Mouse (Mus musculus) G1E (cell line): Measurements from ENCODE around the gene Cxcr5. TPM values are rescaled to one million over a fixed set of nuclear protein-coding genes. Genes with fewer than 3 reads are reported as not detected.

ENCODE experiments used
- ATAC-seq: 2 replicates; pipeline ENCODE4 v1.8.0; 2016; ENCODE audit warnings: mild to moderate bottlenecking; ENCODE audit not compliant: insufficient number of reproducible peaks, poor library complexity, low FRiP score, severe bottlenecking; ENCODE audit errors: extremely low read depth
- DNase-seq: peaks from one replicate; pipeline ENCODE4 v3.0.0; 2012; ENCODE audit warnings: low spot score
- H3K27me3 ChIP-seq: 2 replicates; pipeline ENCODE4 v1.6.1; 2012; ENCODE audit warnings: mild to moderate bottlenecking, low read length, inconsistent platforms; ENCODE audit not compliant: insufficient read depth
- H3K36me3 ChIP-seq: replicated peaks from 2 replicates; pipeline ENCODE3; 2012; ENCODE audit warnings: mild to moderate bottlenecking, inconsistent platforms
- H3K4me1 ChIP-seq: 2 replicates; pipeline ENCODE4 v1.6.1; 2012; ENCODE audit warnings: low read depth, low read length, inconsistent platforms, mixed read lengths; ENCODE audit not compliant: insufficient read depth
- H3K4me3 ChIP-seq: 2 replicates; pipeline ENCODE4 v1.5.1; 2012; ENCODE audit warnings: low read depth, mild to moderate bottlenecking, inconsistent platforms, low read length, moderate library complexity, mixed read lengths
- H3K9me3 ChIP-seq: replicated peaks from 2 replicates; pipeline ENCODE4 v1.6.1; 2012; ENCODE audit warnings: inconsistent platforms
- CTCF ChIP-seq: IDR thresholded peaks from 2 replicates; pipeline ENCODE4 v1.5.1; 2012; ENCODE audit warnings: low read depth, low read length, inconsistent platforms, mixed read lengths
- GATA1 ChIP-seq: IDR thresholded peaks from 2 replicates; pipeline ENCODE4 v1.6.1; 2012; ENCODE audit warnings: borderline replicate concordance, low read length, inconsistent platforms, mixed read lengths
- GATA2 ChIP-seq: IDR thresholded peaks from 2 replicates; pipeline ENCODE4 v1.6.1; 2012; ENCODE audit warnings: low read depth, low read length, inconsistent platforms, borderline replicate concordance
- POLR2AphosphoS5 ChIP-seq: IDR thresholded peaks from 2 replicates; pipeline ENCODE4 v1.6.1; 2012; ENCODE audit warnings: low read depth, low read length, inconsistent platforms; ENCODE audit not compliant: insufficient replicate concordance
- TAL1 ChIP-seq: conservative IDR thresholded peaks from 2 replicates; pipeline ENCODE4 v1.6.1; 2012; ENCODE audit warnings: low read depth, low read length, inconsistent platforms, mixed read lengths
- polyA plus RNA-seq: library from polyadenylated mRNA; stranded (reverse); fragments of >175 nt; gene quantifications from 2 replicates; pipeline ENCODE4 v1.2.3, GENCODE M21; 2012
- total RNA-seq, 2 experiments: library from RNA; stranded (forward) in 1 of 2; stranded (reverse) in 1 of 2; fragments of 200-1000 nt in 1 of 2; fragments of >200 nt in 1 of 2; fragmentation: Nextera tagmentation in 1 of 2; gene quantifications; 2 replicates each; pipeline ENCODE4 v1.2.3; 2014 to 2017

Cxcr5 gene
- total and polyA plus RNA-seq, 3 experiments: 0.22 TPM; not detected in 2

DNA sequence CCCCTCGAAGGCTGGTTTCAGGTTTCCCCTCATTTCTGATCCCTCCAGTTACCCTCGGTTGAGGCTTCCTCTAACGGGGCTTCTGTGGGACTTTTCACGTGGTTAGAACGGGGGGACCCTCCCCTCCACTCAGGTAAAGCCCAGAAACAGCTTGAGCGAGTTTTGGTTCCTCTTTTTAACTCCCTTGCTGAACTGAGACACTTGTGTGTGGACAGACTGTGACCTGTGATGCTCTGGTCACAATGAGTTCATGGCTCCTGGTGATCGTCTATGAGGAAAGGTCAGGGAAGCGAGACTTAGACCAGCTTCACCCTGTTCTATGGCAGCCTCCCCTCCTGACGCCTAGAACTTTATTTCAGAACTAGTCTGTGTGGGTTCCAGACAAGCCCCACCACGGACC lies 39.8 kb downstream of the Cxcr5 start:
- Histone ChIP-seq H3K36me3 (no peaks in the 10 kb centered on the region), H3K9me3 (no peaks in the 10 kb centered on the region), H3K4me1 (no peaks in the 10 kb centered on the region), H3K27me3 (peaks cover 19% of the 10 kb centered on the region), H3K4me3 (no peak overlapping the region)
- DNase-seq (no peak), ATAC-seq (no peak)
- no peak for TF ChIP-seq GATA1
- TF ChIP-seq GATA2: no peak
- no peak for TF ChIP-seq POLR2AphosphoS5
- TF ChIP-seq CTCF: no peak
- no peak for TF ChIP-seq TAL1

DNA sequence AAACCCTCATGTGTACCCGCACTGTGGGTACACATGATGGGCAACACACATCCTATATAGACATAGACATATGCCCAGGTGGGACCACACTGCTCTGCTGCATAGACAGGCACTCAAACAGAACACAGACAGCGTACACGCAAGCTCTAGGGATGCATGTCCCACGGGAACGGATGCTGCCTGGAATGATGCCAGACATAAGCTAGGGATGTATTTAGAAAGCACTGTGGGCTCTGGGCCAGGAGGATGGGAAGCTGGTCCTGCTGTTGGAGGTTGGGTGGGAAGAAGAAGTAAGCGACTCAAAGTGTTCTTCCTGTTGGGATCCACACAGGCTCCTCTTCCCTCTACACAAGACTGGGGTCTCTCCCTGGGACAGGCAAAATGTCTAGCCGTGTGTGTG lies 43.6 kb downstream of the Cxcr5 start:
- TF ChIP-seq TAL1 (no peak), POLR2AphosphoS5 (no peak), GATA2 (no peak), CTCF (no peak), GATA1 (no peak)
- Histone ChIP-seq H3K4me1 (no peaks in the 10 kb centered on the region), H3K27me3 (peaks cover 9% of the 10 kb centered on the region), H3K4me3 (no peak overlapping the region), H3K36me3 (no peaks in the 10 kb centered on the region), H3K9me3 (no peaks in the 10 kb centered on the region)
- ATAC-seq (no peak), DNase-seq (no peak)

DNA sequence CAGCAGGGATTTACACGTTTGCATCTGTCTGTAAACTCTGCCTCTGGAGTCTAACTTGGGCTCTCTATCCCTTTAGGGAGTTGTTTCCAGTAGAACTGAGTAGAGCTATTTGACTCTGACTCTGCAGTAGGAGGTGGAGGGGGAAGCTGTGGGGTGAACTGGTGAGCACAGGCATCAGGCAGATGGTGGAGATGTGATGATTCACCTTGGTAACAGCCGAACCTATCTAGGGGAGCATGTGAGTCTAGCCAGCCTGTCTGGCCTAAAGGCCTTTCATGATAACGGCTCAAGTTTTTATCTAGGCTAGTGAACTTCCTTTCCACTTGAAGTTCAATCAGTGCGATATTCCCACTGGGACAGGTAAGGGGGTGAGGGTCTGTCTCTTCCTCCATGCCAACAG lies 44.3 kb downstream of the Cxcr5 start:
- Histone ChIP-seq H3K4me3 (no peak overlapping the region), H3K36me3 (no peaks in the 10 kb centered on the region), H3K9me3 (no peaks in the 10 kb centered on the region), H3K27me3 (peaks cover 9% of the 10 kb centered on the region), H3K4me1 (no peaks in the 10 kb centered on the region)
- no peak for TF ChIP-seq GATA1
- no peak for TF ChIP-seq GATA2
- no peak for TF ChIP-seq TAL1
- TF ChIP-seq CTCF: no peak
- TF ChIP-seq POLR2AphosphoS5: no peak
- ATAC-seq (no peak), DNase-seq (no peak)

DNA sequence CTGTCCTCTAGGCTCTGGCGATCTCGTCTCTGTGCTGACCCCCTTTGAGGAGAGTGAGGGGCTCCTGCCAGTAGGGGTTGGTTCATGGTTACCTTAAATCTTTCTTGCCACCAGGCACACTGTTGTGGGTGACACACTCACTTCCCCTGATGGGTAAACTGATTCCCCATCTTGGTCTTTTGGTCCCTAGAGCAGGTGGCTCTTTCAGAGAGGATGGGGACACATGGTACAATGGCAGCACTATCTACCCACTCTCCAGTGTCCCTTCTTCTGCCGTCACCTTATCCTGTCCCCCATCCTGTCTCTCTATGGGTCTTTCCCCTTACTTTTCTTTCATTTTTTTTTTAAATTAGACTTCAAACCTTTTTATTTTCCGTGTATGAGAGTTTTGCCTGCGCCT lies 45.8 kb downstream of the Cxcr5 start:
- H3K4me3 ChIP-seq: no peak overlapping the region
- DNase-seq (no peak), ATAC-seq (no peak)
- H3K9me3 ChIP-seq: no peaks in the 10 kb centered on the region
- peaks cover 15% of the 10 kb centered on the region for H3K27me3 ChIP-seq
- H3K36me3 ChIP-seq: no peaks in the 10 kb centered on the region
- H3K4me1 ChIP-seq: no peaks in the 10 kb centered on the region
- TF ChIP-seq GATA1 (no peak), GATA2 (no peak), TAL1 (no peak), POLR2AphosphoS5 (no peak), CTCF (no peak)

DNA sequence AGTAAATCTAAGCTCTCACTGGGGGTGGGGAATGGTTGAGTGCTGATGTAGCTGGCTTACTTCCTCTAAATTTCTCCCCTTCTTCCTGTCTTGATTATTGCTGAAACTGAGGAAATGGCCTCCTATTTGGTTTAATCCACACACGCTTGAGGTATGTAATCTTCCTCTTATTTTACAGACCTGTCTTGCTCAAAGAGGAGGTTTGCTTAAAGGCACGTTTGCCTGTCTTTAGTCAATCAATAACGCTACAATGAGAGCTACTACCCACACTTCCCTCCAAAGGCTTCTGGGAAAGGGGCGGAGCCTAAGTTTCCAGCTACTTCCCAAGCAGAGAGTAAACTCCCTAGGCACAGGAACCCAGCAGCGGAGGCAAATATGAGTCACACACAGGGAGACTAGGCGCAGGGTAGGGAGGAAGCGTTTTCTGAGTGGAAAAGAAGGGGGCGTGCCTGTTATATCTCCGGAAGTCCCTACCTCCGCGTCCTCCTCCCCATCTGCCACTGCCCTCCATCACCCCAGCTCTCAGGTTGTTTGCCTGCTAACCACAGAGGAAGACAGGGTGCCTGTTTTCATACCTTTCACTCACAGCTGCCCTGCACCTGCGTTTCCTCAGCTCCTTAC lies 46.4 kb downstream of the Cxcr5 start:
- Histone ChIP-seq H3K9me3 (no peaks in the 10 kb centered on the region), H3K36me3 (no peaks in the 10 kb centered on the region), H3K4me3 (no peak overlapping the region), H3K4me1 (no peaks in the 10 kb centered on the region), H3K27me3 (peaks cover 20% of the 10 kb centered on the region)
- no peak for ATAC-seq
- TF ChIP-seq GATA1: no peak
- no peak for TF ChIP-seq GATA2
- no peak for DNase-seq

DNA sequence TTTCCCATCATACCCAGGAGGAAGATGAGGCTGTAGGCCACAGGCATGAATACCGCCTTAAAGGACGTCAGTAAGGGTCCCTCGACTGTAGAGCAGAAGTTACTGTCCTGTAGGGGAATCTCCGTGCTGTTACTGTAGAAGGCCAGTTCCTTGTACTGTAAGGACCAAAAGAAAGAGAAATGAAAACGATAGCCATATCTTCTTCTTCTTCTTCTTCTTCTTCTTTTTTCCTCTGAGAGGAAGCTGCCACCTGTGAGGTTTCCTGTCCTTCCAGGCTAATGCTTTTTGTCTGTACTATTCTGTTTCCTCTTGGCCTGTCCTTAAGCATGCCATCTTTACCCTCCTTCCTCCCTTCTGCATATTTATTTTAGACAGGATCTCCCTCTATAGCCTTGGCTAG lies 47.5 kb downstream of the Cxcr5 start:
- DNase-seq: no peak
- Histone ChIP-seq H3K36me3 (no peaks in the 10 kb centered on the region), H3K9me3 (no peaks in the 10 kb centered on the region), H3K4me3 (no peak overlapping the region), H3K4me1 (no peaks in the 10 kb centered on the region), H3K27me3 (peaks cover 17% of the 10 kb centered on the region)
- ATAC-seq: no peak
- TF ChIP-seq GATA1 (no peak), GATA2 (no peak), CTCF (no peak)

DNA sequence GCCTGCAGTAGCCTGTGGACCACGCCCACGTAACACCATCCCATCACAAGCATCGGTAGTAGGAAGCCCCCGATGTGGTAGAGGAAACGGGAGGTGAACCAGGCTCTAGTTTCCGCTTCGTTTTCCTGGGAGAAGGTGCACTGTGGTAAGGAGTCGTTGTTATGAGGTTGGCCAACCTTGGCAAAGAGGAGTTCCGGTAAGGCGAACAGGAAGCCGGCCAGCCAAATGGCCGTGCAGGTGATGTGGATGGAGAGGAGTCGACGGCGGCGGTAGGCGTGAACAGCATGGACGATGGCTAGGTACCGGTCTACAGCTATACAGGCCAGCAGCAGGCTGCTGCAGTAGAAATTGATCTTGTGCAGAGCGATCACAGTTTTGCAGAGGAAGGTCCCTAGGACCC lies 48.1 kb downstream of the Cxcr5 start:
- TF ChIP-seq CTCF (no peak), GATA1 (no peak), POLR2AphosphoS5 (no peak), TAL1 (no peak), GATA2 (no peak)
- H3K4me1 ChIP-seq: no peaks in the 10 kb centered on the region
- H3K36me3 ChIP-seq: no peaks in the 10 kb centered on the region
- no peak overlapping the region for H3K4me3 ChIP-seq
- H3K9me3 ChIP-seq: no peaks in the 10 kb centered on the region
- peaks cover 17% of the 10 kb centered on the region for H3K27me3 ChIP-seq
- DNase-seq: no peak
- ATAC-seq: no peak
